Mouse (Mus musculus): ENCODE results near the gene Zfp646. TPM values are rescaled to one million over a fixed set of nuclear protein-coding genes. Genes with fewer than 3 reads are reported as not detected.
"Not testable (repeated sequence)": the region's sequence is repeated elsewhere in the genome, so short reads cannot be mapped to it uniquely, and the experiment has no call there.

The Zfp646 gene
- polyA plus RNA-seq (2014; fragmentation: Nextera tagmentation; extraction: Ambion mirVana), result 14.4 and 14.9 TPM in 2 replicates

DNA sequence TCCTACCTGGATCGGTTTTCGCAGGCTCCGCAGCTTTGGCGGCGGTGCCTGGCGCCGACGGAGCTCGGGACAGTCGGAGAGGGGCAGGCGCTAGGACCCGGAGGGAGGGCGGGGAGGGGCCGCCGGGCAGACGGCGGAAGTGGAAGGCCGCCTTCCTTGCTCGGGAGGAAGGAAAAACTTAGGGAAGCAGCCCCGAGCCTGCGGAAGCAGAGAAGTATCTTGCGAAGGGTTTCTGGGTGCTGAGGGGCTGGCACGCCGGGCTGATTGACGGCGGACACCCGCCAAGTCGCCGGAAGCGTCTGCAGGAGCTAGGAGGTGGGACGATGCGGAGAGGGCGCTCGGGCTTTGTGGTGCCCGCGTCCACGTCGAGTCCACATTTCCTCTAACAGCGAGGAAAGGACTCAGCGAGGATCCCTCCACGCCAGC, at the start of gene Zfp646:
Gene Zfp646 (plus strand): TSS at position 181 of the 426 bp plus-strand sequence.
- peak; percentile 87 for ATAC-seq (replicated peaks; ENCODE audit: insufficient number of reproducible peaks, low FRiP score, low TSS enrichment, low read depth)
- H3K27me3 ChIP-seq (ENCODE audit: control insufficient read depth, insufficient read depth, low read length), result no peaks in the 10 kb centered on the region
- peak within 1 kb of the TSS; percentile 99 for H3K9ac ChIP-seq (replicated peaks; ENCODE audit: low read length)
- peak; percentile 92 for DNase-seq (ENCODE audit: low spot score)
- H3K9me3 ChIP-seq (replicated peaks; ENCODE audit: control insufficient read depth, low read length), result no peaks in the 10 kb centered on the region
- H3K4me2 ChIP-seq (ENCODE audit: low read depth, low read length), result peak within 1 kb of the TSS; percentile 70
- peak within 1 kb of the TSS; percentile 96 for H3K27ac ChIP-seq (replicated peaks; ENCODE audit: low read depth, low read length)
- 0% methylated on average over 41 of the region's 41 CpGs for WGBS
- H3K4me3 ChIP-seq (ENCODE audit: low read depth, low read length), result peak within 1 kb of the TSS; percentile 93
- H3K36me3 ChIP-seq (replicated peaks; ENCODE audit: control insufficient read depth, insufficient read depth, low read depth, low read length), result peaks cover 22% of the 10 kb centered on the region
- no peaks in the 10 kb centered on the region for H3K4me1 ChIP-seq (ENCODE audit: control insufficient read depth, insufficient read depth, low read length)

- H3K4me2 ChIP-seq (ENCODE audit: low read depth, low read length), result no peak overlapping the region
- no peaks in the 10 kb centered on the region for H3K9me3 ChIP-seq (replicated peaks; ENCODE audit: control insufficient read depth, low read length)
- no peaks in the 10 kb centered on the region for H3K36me3 ChIP-seq (replicated peaks; ENCODE audit: control insufficient read depth, insufficient read depth, low read depth, low read length)
- no peaks in the 10 kb centered on the region for H3K4me1 ChIP-seq (ENCODE audit: control insufficient read depth, insufficient read depth, low read length)
- H3K27me3 ChIP-seq (ENCODE audit: control insufficient read depth, insufficient read depth, low read length), result no peaks in the 10 kb centered on the region
- no peak for ATAC-seq (replicated peaks; ENCODE audit: insufficient number of reproducible peaks, low FRiP score, low TSS enrichment, low read depth)
- no peak overlapping the region for H3K27ac ChIP-seq (replicated peaks; ENCODE audit: low read depth, low read length)
- H3K4me3 ChIP-seq (ENCODE audit: low read depth, low read length), result no peak overlapping the region
- 73% methylated on average over 2 of the region's 2 CpGs for WGBS
- no peak for DNase-seq (ENCODE audit: low spot score)
- H3K9ac ChIP-seq (replicated peaks; ENCODE audit: low read length), result no peak overlapping the region
Observed at GRCm38 (mm10) chr7:127835550-127835949, 40.5 kb upstream of the Zfp646 start.

DNA sequence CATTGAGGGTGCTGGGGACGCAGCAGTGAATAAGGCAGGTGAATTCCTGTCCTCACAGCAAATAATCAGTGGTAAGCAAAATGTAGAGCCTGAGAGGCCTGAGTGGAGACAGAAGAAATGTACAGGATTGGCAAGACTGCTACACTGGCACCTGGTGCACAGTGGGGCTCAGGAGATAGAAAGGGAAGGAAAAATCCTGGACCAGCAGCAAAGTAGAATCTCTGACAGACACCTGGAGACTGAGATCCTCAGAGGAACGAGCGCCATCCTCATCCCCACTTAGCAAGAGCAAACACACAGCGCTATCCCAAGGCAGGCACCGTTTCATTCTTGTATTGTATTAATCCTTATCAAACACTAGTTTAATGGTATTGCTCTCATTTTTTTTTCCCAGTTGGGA, 38.5 kb upstream of the Zfp646 start:
- H3K36me3 ChIP-seq (replicated peaks; ENCODE audit: control insufficient read depth, insufficient read depth, low read depth, low read length), result no peaks in the 10 kb centered on the region
- H3K27ac ChIP-seq (replicated peaks; ENCODE audit: low read depth, low read length), result no peak overlapping the region
- H3K9me3 ChIP-seq (replicated peaks; ENCODE audit: control insufficient read depth, low read length), result no peaks in the 10 kb centered on the region
- H3K4me3 ChIP-seq (ENCODE audit: low read depth, low read length), result no peak overlapping the region
- ATAC-seq (replicated peaks; ENCODE audit: insufficient number of reproducible peaks, low FRiP score, low TSS enrichment, low read depth), result no peak
- no peaks in the 10 kb centered on the region for H3K27me3 ChIP-seq (ENCODE audit: control insufficient read depth, insufficient read depth, low read length)
- no peaks in the 10 kb centered on the region for H3K4me1 ChIP-seq (ENCODE audit: control insufficient read depth, insufficient read depth, low read length)
- WGBS, result 87% methylated on average over 5 of the region's 5 CpGs
- H3K9ac ChIP-seq (replicated peaks; ENCODE audit: low read length), result no peak overlapping the region
- no peak for DNase-seq (ENCODE audit: low spot score)
- H3K4me2 ChIP-seq (ENCODE audit: low read depth, low read length), result no peak overlapping the region

- not testable (repeated sequence) for H3K4me1 ChIP-seq (ENCODE audit: control insufficient read depth, insufficient read depth, low read length); H3K36me3 ChIP-seq (replicated peaks; ENCODE audit: control insufficient read depth, insufficient read depth, low read depth, low read length); H3K27ac ChIP-seq (replicated peaks; ENCODE audit: low read depth, low read length); DNase-seq (ENCODE audit: low spot score); H3K9me3 ChIP-seq (replicated peaks; ENCODE audit: control insufficient read depth, low read length); H3K4me3 ChIP-seq (ENCODE audit: low read depth, low read length); H3K4me2 ChIP-seq (ENCODE audit: low read depth, low read length); H3K27me3 ChIP-seq (ENCODE audit: control insufficient read depth, insufficient read depth, low read length); ATAC-seq (replicated peaks; ENCODE audit: insufficient number of reproducible peaks, low FRiP score, low TSS enrichment, low read depth); H3K9ac ChIP-seq (replicated peaks; ENCODE audit: low read length)
- 87% methylated on average over 4 of the region's 4 CpGs for WGBS
Observed at GRCm38 (mm10) chr7:127837878-127838277, 38.1 kb upstream of the Zfp646 start.

DNA sequence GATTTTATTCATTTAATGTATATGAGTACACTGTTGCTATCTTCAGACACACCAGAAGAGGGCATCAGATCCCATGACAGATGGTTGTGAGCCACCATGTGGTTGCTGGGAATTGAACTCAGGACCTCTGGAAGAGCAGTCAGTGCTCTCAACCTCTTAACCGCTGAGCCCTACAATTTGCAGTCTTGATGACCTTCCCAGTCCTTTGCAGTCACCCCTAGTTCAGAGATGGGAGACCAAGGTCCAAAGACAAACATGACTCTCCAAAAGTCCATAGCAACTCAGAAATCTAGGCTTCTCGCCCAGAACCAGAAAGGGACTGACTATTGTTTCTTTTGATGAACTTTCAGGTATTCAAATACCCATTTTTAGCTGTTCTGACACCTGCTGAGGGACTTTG, 36.0 kb upstream of the Zfp646 start:
- H3K36me3 ChIP-seq (replicated peaks; ENCODE audit: control insufficient read depth, insufficient read depth, low read depth, low read length); H3K9me3 ChIP-seq (replicated peaks; ENCODE audit: control insufficient read depth, low read length); H3K4me3 ChIP-seq (ENCODE audit: low read depth, low read length); DNase-seq (ENCODE audit: low spot score); ATAC-seq (replicated peaks; ENCODE audit: insufficient number of reproducible peaks, low FRiP score, low TSS enrichment, low read depth); H3K27me3 ChIP-seq (ENCODE audit: control insufficient read depth, insufficient read depth, low read length); H3K4me2 ChIP-seq (ENCODE audit: low read depth, low read length); H3K27ac ChIP-seq (replicated peaks; ENCODE audit: low read depth, low read length); H3K4me1 ChIP-seq (ENCODE audit: control insufficient read depth, insufficient read depth, low read length); H3K9ac ChIP-seq (replicated peaks; ENCODE audit: low read length): not testable (repeated sequence)
- 69% methylated on average over 2 of the region's 2 CpGs for WGBS

DNA sequence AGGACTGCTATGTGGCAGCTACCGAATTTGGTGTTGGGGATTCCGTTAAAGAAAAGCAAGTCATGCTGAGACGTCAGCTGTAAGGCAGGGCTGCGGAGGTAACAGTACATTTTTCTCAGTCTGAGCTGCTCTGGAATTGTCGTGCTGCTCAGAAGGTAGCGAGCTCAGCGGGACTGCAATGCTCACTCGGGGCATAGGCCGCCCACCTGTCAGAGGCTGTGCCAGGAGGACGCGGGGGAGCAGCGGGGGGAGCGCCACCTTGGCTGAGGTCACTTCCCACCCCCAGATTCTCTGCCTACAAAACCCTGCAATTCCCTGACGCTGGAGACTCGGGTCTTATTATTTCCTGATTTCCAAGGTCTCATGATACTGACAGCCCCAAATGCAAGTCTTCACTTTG, 35.1 kb upstream of the Zfp646 start:
- no peaks in the 10 kb centered on the region for H3K27me3 ChIP-seq (ENCODE audit: control insufficient read depth, insufficient read depth, low read length)
- DNase-seq (ENCODE audit: low spot score) (no peak), ATAC-seq (replicated peaks; ENCODE audit: insufficient number of reproducible peaks, low FRiP score, low TSS enrichment, low read depth) (0 out of 2 replicates have a peak, but pooled peaks have one; percentile 20)
- 2% methylated on average over 15 of the region's 15 CpGs for WGBS
- peak overlapping the region; percentile 67 for H3K9ac ChIP-seq (replicated peaks; ENCODE audit: low read length)
- H3K4me3 ChIP-seq (ENCODE audit: low read depth, low read length), result peak overlapping the region; percentile 63
- H3K4me1 ChIP-seq (ENCODE audit: control insufficient read depth, insufficient read depth, low read length), result no peaks in the 10 kb centered on the region
- peak overlapping the region; percentile 88 for H3K4me2 ChIP-seq (ENCODE audit: low read depth, low read length)
- H3K9me3 ChIP-seq (replicated peaks; ENCODE audit: control insufficient read depth, low read length), result no peaks in the 10 kb centered on the region
- no peaks in the 10 kb centered on the region for H3K36me3 ChIP-seq (replicated peaks; ENCODE audit: control insufficient read depth, insufficient read depth, low read depth, low read length)
- peak overlapping the region; percentile 70 for H3K27ac ChIP-seq (replicated peaks; ENCODE audit: low read depth, low read length)

DNA sequence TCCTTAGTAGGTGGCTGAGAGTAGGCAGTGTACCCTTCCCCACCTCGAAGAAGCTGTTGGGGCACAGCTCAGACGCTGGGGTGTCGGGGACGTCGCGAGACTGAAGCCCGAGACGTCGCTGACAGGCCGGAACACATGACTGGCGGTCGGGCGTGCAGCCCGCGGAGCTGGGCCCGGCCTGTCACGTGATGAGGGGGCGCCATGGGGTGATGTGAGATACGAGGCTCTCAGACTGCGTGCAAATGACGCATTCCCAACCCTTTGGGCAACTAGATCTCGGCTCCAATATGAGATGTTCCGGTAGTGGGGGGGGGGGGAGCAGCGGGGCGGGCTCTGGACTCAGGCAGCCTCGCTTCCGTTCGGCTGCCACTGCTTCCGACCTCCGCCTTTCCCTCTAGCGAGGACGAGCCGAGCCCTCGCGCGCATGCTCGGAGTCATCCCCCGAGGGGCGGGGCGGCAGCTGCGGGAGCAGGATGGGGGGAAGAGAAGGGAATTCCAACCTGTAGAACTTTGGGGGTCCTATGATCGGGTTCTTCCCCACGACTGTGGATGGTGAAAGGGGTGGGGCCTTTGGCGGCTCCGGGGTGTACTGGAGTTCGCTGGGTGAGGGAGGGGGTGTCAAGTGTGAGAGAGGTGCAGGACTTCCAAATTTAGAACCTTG, 34.6 kb upstream of the Zfp646 start:
- Histone ChIP-seq H3K27me3 (ENCODE audit: control insufficient read depth, insufficient read depth, low read length) (no peaks in the 10 kb centered on the region), H3K4me3 (ENCODE audit: low read depth, low read length) (peak overlapping the region; percentile 63), H3K27ac (replicated peaks; ENCODE audit: low read depth, low read length) (peak overlapping the region; percentile 70), H3K4me1 (ENCODE audit: control insufficient read depth, insufficient read depth, low read length) (no peaks in the 10 kb centered on the region), H3K4me2 (ENCODE audit: low read depth, low read length) (peak overlapping the region; percentile 88), H3K9ac (replicated peaks; ENCODE audit: low read length) (peak overlapping the region; percentile 67), H3K36me3 (replicated peaks; ENCODE audit: control insufficient read depth, insufficient read depth, low read depth, low read length) (no peaks in the 10 kb centered on the region), H3K9me3 (replicated peaks; ENCODE audit: control insufficient read depth, low read length) (no peaks in the 10 kb centered on the region)
- peak; percentile 82 for ATAC-seq (replicated peaks; ENCODE audit: insufficient number of reproducible peaks, low FRiP score, low TSS enrichment, low read depth)
- DNase-seq (ENCODE audit: low spot score), result peak; percentile 93
- WGBS, result under 1% methylated on average over 46 of the region's 46 CpGs

GRCm38 (mm10) chr7:127842001-127842718, 33.9 kb upstream of the Zfp646 start:
- no peaks in the 10 kb centered on the region for H3K4me1 ChIP-seq (ENCODE audit: control insufficient read depth, insufficient read depth, low read length)
- ATAC-seq (replicated peaks; ENCODE audit: insufficient number of reproducible peaks, low FRiP score, low TSS enrichment, low read depth) (peak; percentile 47), DNase-seq (ENCODE audit: low spot score) (peak; percentile 86)
- no peaks in the 10 kb centered on the region for H3K36me3 ChIP-seq (replicated peaks; ENCODE audit: control insufficient read depth, insufficient read depth, low read depth, low read length)
- 0 out of 2 replicates have a peak overlapping the region, but pooled peaks have one; percentile 56 for H3K27ac ChIP-seq (replicated peaks; ENCODE audit: low read depth, low read length)
- no peaks in the 10 kb centered on the region for H3K9me3 ChIP-seq (replicated peaks; ENCODE audit: control insufficient read depth, low read length)
- H3K4me2 ChIP-seq (ENCODE audit: low read depth, low read length), result peak overlapping the region; percentile 88
- H3K4me3 ChIP-seq (ENCODE audit: low read depth, low read length), result peak overlapping the region; percentile 63
- under 1% methylated on average over 40 of the region's 40 CpGs for WGBS
- peak overlapping the region; percentile 67 for H3K9ac ChIP-seq (replicated peaks; ENCODE audit: low read length)
- no peaks in the 10 kb centered on the region for H3K27me3 ChIP-seq (ENCODE audit: control insufficient read depth, insufficient read depth, low read length)
